Mouse (Mus musculus) kidney, postnatal 0 days (tissue): Measurements from ENCODE around the gene Nynrin. TPM values are rescaled to one million over a fixed set of nuclear protein-coding genes. Genes with fewer than 3 reads are reported as not detected.
A peak's percentile ranks its signal among the peaks of the same experiment; 100 is the strongest.

ENCODE experiments used
- ATAC-seq: fragments of 200-750 bp; cut with Nextera tagmentation; replicated peaks from 2 replicates; pipeline ENCODE4 v1.8.0; 2017; ENCODE audit warnings: low read depth, moderate number of reproducible peaks, moderate TSS enrichment, moderate library complexity; ENCODE audit not compliant: low FRiP score
- DNase-seq: peaks from one replicate; pipeline ENCODE4 v3.0.0-alpha.2; 2016; ENCODE audit warnings: low spot score
- H3K27ac ChIP-seq: fragments of 300-500 bp; sonication (generic); 2 replicates; pipeline ENCODE4 v1.5.1; 2014; ENCODE audit warnings: mild to moderate bottlenecking
- H3K27me3 ChIP-seq: fragments of 300-500 bp; sonication (generic); 2 replicates; pipeline ENCODE4 v1.6.1; 2014; ENCODE audit warnings: low read length, mixed read lengths; ENCODE audit not compliant: insufficient read depth
- H3K36me3 ChIP-seq: fragments of 300-500 bp; sonication (generic); 2 replicates; pipeline ENCODE4 v1.6.1; 2014; ENCODE audit warnings: low read length, mixed read lengths; ENCODE audit not compliant: insufficient read depth
- H3K4me1 ChIP-seq: fragments of 300-500 bp; sonication (generic); replicated peaks from 2 replicates; pipeline ENCODE4 v1.6.1; 2014; ENCODE audit warnings: antibody characterized with exemption, low read length, mixed read lengths; ENCODE audit not compliant: insufficient read depth
- H3K4me2 ChIP-seq: fragments of 300-500 bp; sonication (generic); 2 replicates; pipeline ENCODE4 v1.6.1; 2014; ENCODE audit warnings: mild to moderate bottlenecking, low read length, moderate library complexity, mixed read lengths
- H3K4me3 ChIP-seq: fragments of 300-500 bp; sonication (generic); replicated peaks from 2 replicates; pipeline ENCODE4 v1.5.1; 2014; ENCODE audit warnings: low read depth, low read length
- H3K9ac ChIP-seq: fragments of 300-500 bp; sonication (generic); 2 replicates; pipeline ENCODE4 v1.6.1; 2014; ENCODE audit warnings: low read depth, low read length
- H3K9me3 ChIP-seq: fragments of 300-500 bp; sonication (generic); replicated peaks from 2 replicates; pipeline ENCODE4 v1.6.1; 2016; ENCODE audit warnings: low read length, inconsistent platforms, mixed read lengths
- CTCF ChIP-seq: IDR thresholded peaks from 2 replicates; pipeline ENCODE4 v1.5.1; 2016; ENCODE audit warnings: antibody characterized with exemption, low read depth, mild to moderate bottlenecking, moderate library complexity
- WGBS: fragments of 180-500 bp; shearing (Covaris S2); extraction: QIAGEN DNeasy Blood & Tissue Kit; methylation state at CpG from one replicate; pipeline ENCODE4 v1.1.7; 2014; 5-methylcytosine and 5-hydroxymethylcytosine counted together
- polyA plus RNA-seq: library from polyadenylated mRNA; unstranded; fragments of >200 nt; fragmentation: Nextera tagmentation; extraction: Ambion mirVana; gene quantifications from 2 replicates; pipeline ENCODE4 v1.2.1, GENCODE M21; 2015

Nynrin gene
- polyA plus RNA-seq, 1 experiment from 2014 or later = 8.4 TPM

DNA sequence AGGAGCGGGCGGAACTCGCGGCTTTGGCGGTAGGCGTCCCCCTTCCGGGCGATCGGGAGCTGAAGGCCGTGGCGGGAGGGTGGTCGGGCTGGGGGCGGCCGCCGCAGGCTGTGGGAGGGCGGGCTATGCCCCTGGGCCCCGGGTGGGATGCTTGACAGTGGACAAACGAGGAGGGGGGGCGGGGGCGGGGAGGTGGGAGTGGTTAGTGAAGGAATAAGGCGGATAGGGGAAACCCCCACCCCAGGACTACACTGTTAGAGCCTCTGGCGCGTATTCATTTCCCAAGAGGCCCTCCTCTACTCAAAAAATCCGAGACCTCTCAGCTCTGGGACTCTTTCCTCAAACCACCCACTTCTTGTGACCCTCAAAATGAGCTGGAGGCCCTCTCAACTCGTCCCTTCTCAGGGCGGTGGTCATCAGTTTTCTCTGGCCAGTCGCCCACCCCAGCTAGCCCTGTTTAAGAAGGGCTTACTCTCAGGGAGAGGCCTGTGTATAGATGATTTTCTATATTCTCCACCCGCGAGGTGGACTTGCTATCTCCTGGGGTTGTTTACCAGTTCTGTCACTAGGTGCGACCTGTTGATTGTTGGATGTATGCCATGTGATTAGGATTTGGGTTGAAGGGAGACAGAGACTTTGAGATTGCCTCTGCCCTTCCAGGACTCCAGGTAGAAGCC is 31.4 kb downstream of the Nynrin start:
- Histone ChIP-seq H3K36me3 (peaks cover 27% of the 10 kb centered on the region), H3K4me2 (peak overlapping the region; percentile 61), H3K4me1 (peaks cover 19% of the 10 kb centered on the region), H3K9me3 (no peaks in the 10 kb centered on the region), H3K27ac (peak overlapping the region; percentile 95), H3K4me3 (peak overlapping the region; percentile 73), H3K9ac (peak overlapping the region; percentile 87), H3K27me3 (no peaks in the 10 kb centered on the region)
- ATAC-seq (peak; percentile 60), DNase-seq (peak; percentile 73)
- 1% methylated on average over 10 of the region's 30 CpGs for WGBS
- TF ChIP-seq CTCF = no peak

DNA sequence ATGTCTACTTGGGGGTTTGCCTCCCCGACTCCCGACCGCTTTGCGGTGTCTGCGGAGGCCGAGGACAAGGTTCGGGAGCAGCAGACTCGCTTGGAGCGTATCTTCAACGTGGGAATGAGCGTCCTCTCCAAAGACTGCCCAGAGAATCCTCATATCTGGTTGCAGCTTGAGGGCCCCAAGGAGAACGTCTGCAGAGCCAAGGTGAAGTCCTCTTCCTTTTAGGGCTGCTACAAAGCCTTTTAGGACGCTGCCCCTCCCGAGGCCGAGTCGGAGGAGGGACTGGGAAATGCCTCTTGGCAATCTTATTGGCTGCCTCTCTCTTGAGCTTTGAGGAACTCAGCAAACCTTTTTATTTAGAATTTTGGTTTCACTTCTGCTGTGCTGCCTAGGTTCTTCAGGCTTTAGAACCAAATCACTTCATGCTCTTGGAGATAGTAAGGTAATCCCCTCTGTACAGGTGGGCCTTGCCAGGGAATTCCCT is 32.0 kb downstream of the Nynrin start:
- peak overlapping the region; percentile 95 for H3K27ac ChIP-seq
- H3K27me3 ChIP-seq = no peaks in the 10 kb centered on the region
- no peak for ATAC-seq
- TF ChIP-seq CTCF = no peak
- peak overlapping the region; percentile 87 for H3K9ac ChIP-seq
- H3K4me2 ChIP-seq = peak overlapping the region; percentile 61
- H3K9me3 ChIP-seq = no peaks in the 10 kb centered on the region
- peak; percentile 75 for DNase-seq
- peaks cover 19% of the 10 kb centered on the region for H3K4me1 ChIP-seq
- peak overlapping the region; percentile 73 for H3K4me3 ChIP-seq
- peaks cover 28% of the 10 kb centered on the region for H3K36me3 ChIP-seq
- 3% methylated on average over 16 of the region's 16 CpGs for WGBS

GRCm38 (mm10) chr14:55886571-55887382 is 33.0 kb downstream of the Nynrin start:
- H3K36me3 ChIP-seq = peaks cover 36% of the 10 kb centered on the region
- H3K9ac ChIP-seq = 0 out of 2 replicates have a peak overlapping the region, but pooled peaks have one; percentile 87
- no peaks in the 10 kb centered on the region for H3K9me3 ChIP-seq
- H3K4me2 ChIP-seq = peak overlapping the region; percentile 61
- ATAC-seq = no peak
- no peak overlapping the region for H3K4me3 ChIP-seq
- TF ChIP-seq CTCF = no peak
- 0 out of 2 replicates have a peak overlapping the region, but pooled peaks have one; percentile 95 for H3K27ac ChIP-seq
- 77% methylated on average over 24 of the region's 24 CpGs for WGBS
- no peak for DNase-seq
- H3K27me3 ChIP-seq = no peaks in the 10 kb centered on the region
- H3K4me1 ChIP-seq = peaks cover 19% of the 10 kb centered on the region

GRCm38 (mm10) chr14:55897671-55898070 is 43.9 kb downstream of the Nynrin start:
- no peak for DNase-seq
- no peak for TF ChIP-seq CTCF
- H3K36me3 ChIP-seq = peaks cover 36% of the 10 kb centered on the region

DNA sequence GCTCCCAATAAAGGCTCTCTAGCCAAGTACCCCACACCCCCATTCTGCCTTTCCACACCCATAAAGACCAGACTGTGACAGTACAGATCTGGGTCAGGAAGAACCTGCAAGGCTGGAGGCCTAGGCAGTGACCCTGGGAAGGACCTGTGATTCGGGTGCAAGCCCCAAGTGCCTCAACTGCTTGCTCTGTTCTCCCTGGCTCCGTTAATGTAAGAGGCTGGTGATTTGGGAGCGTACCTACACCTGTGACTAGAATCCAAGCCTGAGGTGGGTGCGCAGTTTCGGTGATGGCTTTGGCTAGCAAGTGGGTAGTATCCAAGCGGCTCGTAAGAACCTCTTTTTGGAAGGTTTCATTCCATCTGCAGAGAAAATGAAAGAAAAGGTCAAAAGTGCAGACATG is 45.1 kb downstream of the Nynrin start:
- WGBS = 87% methylated on average over 7 of the region's 7 CpGs
- H3K36me3 ChIP-seq = peaks cover 28% of the 10 kb centered on the region
- H3K4me2 ChIP-seq = no peak overlapping the region
- no peaks in the 10 kb centered on the region for H3K27me3 ChIP-seq
- TF ChIP-seq CTCF = no peak
- H3K4me1 ChIP-seq = 0 out of 2 replicates have a peak, but pooled peaks cover 4% of the 10 kb centered on the region
- H3K4me3 ChIP-seq = no peak overlapping the region
- H3K9me3 ChIP-seq = no peaks in the 10 kb centered on the region
- H3K27ac ChIP-seq = 0 out of 2 replicates have a peak overlapping the region, but pooled peaks have one; percentile 90
- H3K9ac ChIP-seq = peak overlapping the region; percentile 83
- DNase-seq = no peak
- no peak for ATAC-seq

More at GRCm38 (mm10) chr14:55897671-55898070, 43.9 kb downstream of the Nynrin start:
- no peaks in the 10 kb centered on the region for H3K9me3 ChIP-seq
- H3K4me1 ChIP-seq = 0 out of 2 replicates have a peak, but pooled peaks cover 4% of the 10 kb centered on the region
- no peak overlapping the region for H3K4me2 ChIP-seq
- H3K4me3 ChIP-seq = no peak overlapping the region
- ATAC-seq = no peak
- WGBS = 93% methylated on average over 12 of the region's 12 CpGs
- H3K27me3 ChIP-seq = no peaks in the 10 kb centered on the region
- no peak overlapping the region for H3K27ac ChIP-seq
- H3K9ac ChIP-seq = no peak overlapping the region
